Mouse (Mus musculus) thymus, postnatal 0 days (tissue): Measurements from ENCODE around the gene Gm21586. TPM values are rescaled to one million over a fixed set of nuclear protein-coding genes. Genes with fewer than 3 reads are reported as not detected.
"Not testable (repeated sequence)": the region's sequence is repeated elsewhere in the genome, so short reads cannot be mapped to it uniquely, and the experiment has no call there.

Source experiments
- DNase-seq: peaks from one replicate; pipeline ENCODE4 v3.0.0-alpha.2; 2015; ENCODE audit warnings: low spot score
- polyA plus RNA-seq: library from polyadenylated mRNA; unstranded; fragments of >200 nt; fragmentation: Nextera tagmentation; extraction: Ambion mirVana; gene quantifications from 2 replicates; pipeline ENCODE4 v1.2.1, GENCODE M21; 2015

The Gm21586 gene
- polyA plus RNA-seq: not detected in 2 replicates

GRCm38 (mm10) chr4:42439078-42439477 lies at the start of gene Gm21586:
TSS of gene Gm21586 (plus strand) at chr4:42439378.
- not testable (repeated sequence) for DNase-seq

GRCm38 (mm10) chr4:42466452-42466851 lies 27.3 kb downstream of the Gm21586 start, which contains the start of gene Gm2163:
TSS of gene Gm2163 (plus strand) at chr4:42466752.
- DNase-seq: not testable (repeated sequence)

Other genes starting within 250 kb of the Gm21586 start
- gene Gm10600, start 198.7 kb upstream of the Gm21586 start, polyA plus RNA-seq: not detected in 2 replicates
- gene Ccl21b, start 183.6 kb upstream of the Gm21586 start, polyA plus RNA-seq: not detected in 2 replicates
- not detected in 2 replicates for gene Gm21953, start 145.1 kb upstream of the Gm21586 start, polyA plus RNA-seq
- gene Fam205a3, start 121.0 kb upstream of the Gm21586 start, polyA plus RNA-seq: 0.04 and 0.06 TPM in 2 replicates
- not detected in 2 replicates for gene Gm2163, start 27.4 kb downstream of the Gm21586 start, polyA plus RNA-seq
- 0.04 and 0.06 TPM in 2 replicates for gene Fam205a2, start 88.8 kb downstream of the Gm21586 start, polyA plus RNA-seq
- not detected in 2 replicates for gene Gm10591, start 172.8 kb downstream of the Gm21586 start, polyA plus RNA-seq
- gene Gm2564, start 190.3 kb downstream of the Gm21586 start, polyA plus RNA-seq: 18.8 and 20.8 TPM in 2 replicates
- gene Ccl27b, start 215.9 kb downstream of the Gm21586 start, polyA plus RNA-seq: 16.4 TPM in 1 of 2 replicates, not detected in the other
- gene Il11ra2, start 222.5 kb downstream of the Gm21586 start, polyA plus RNA-seq: 0.23 and 0.30 TPM in 2 replicates